Mouse (Mus musculus): ENCODE measurements around the gene Pou4f1. TPM values are rescaled to one million over a fixed set of nuclear protein-coding genes. Genes with fewer than 3 reads are reported as not detected.
"Not testable (repeated sequence)": the region's sequence is repeated elsewhere in the genome, so short reads cannot be mapped to it uniquely, and the experiment has no call there.

Gene Pou4f1
- total RNA-seq (2021): under 1 TPM; 0.42 to 0.51 TPM
- long read RNA-seq, experiment 1: 0 reads
- long read RNA-seq, experiment 2: 0 reads

- no peak for DNase-seq (ENCODE audit: low spot score in 2 of 2)
Measured at GRCm38 (mm10) chr14:104467966-104468622, at the start of gene Pou4f1. Gene Pou4f1 (minus strand): TSS chr14:104467999.

- DNase-seq (ENCODE audit: low spot score in 2 of 2): no peak
Measured at GRCm38 (mm10) chr14:104511664-104512063, 43.9 kb upstream of the Pou4f1 start.

- DNase-seq (ENCODE audit: low spot score in 2 of 2): not testable (repeated sequence)
Measured at GRCm38 (mm10) chr14:104502761-104503160, 35.0 kb upstream of the Pou4f1 start.

- no peak for DNase-seq (ENCODE audit: low spot score in 2 of 2)
Measured at GRCm38 (mm10) chr14:104479751-104480150, 12.0 kb upstream of the Pou4f1 start.

GRCm38 (mm10) chr14:104478593-104478992, 10.8 kb upstream of the Pou4f1 start:
- DNase-seq (ENCODE audit: low spot score in 2 of 2): no peak

- no peak for DNase-seq (ENCODE audit: low spot score in 2 of 2)
Measured at GRCm38 (mm10) chr14:104477616-104478015, 9.8 kb upstream of the Pou4f1 start.

- no peak for DNase-seq (ENCODE audit: low spot score in 2 of 2)
Measured at GRCm38 (mm10) chr14:104475438-104475837, 7.6 kb upstream of the Pou4f1 start.

GRCm38 (mm10) chr14:104468623-104468970, 798 bp upstream of the Pou4f1 start:
- no peak for DNase-seq (ENCODE audit: low spot score in 2 of 2)

GRCm38 (mm10) chr14:104467133-104467965, 450 bp downstream of the Pou4f1 start:
- no peak for DNase-seq (ENCODE audit: low spot score in 2 of 2)

GRCm38 (mm10) chr14:104466557-104466956, 1.2 kb downstream of the Pou4f1 start:
- DNase-seq (ENCODE audit: low spot score in 2 of 2): no peak

- DNase-seq (ENCODE audit: low spot score in 2 of 2): no peak
Measured at GRCm38 (mm10) chr14:104465483-104466235, 2.1 kb downstream of the Pou4f1 start.

- no peak for DNase-seq (ENCODE audit: low spot score in 2 of 2)
Measured at GRCm38 (mm10) chr14:104464841-104465240, 3.0 kb downstream of the Pou4f1 start.

GRCm38 (mm10) chr14:104463631-104464250, 4.1 kb downstream of the Pou4f1 start:
- no peak for DNase-seq (ENCODE audit: low spot score in 2 of 2)

GRCm38 (mm10) chr14:104461286-104462240, 6.2 kb downstream of the Pou4f1 start:
- DNase-seq (ENCODE audit: low spot score in 2 of 2): no peak

GRCm38 (mm10) chr14:104460325-104461285, 7.2 kb downstream of the Pou4f1 start:
- DNase-seq (ENCODE audit: low spot score in 2 of 2): no peak

GRCm38 (mm10) chr14:104459513-104460111, 8.2 kb downstream of the Pou4f1 start:
- DNase-seq (ENCODE audit: low spot score in 2 of 2): no peak

- DNase-seq (ENCODE audit: low spot score in 2 of 2): no peak
Measured at GRCm38 (mm10) chr14:104458728-104459512, 8.9 kb downstream of the Pou4f1 start.

Data from adrenal gland, postnatal 4 days (tissue).